Mouse (Mus musculus): Measurements from ENCODE around the gene Sprn. TPM values are rescaled to one million over a fixed set of nuclear protein-coding genes. Genes with fewer than 3 reads are reported as not detected.

Gene Sprn
- polyA plus RNA-seq (2017; shearing (Covaris generic)) = 1 to 10 TPM in 1 of 2 experiments, not detected in 1; 1.3 TPM

GRCm38 (mm10) chr7:140154218-140154927, at the start of gene Sprn:
Gene Sprn, minus strand, starts transcription at chr7:140154877.

GRCm38 (mm10) chr7:140172936-140173335, 18.3 kb upstream of the Sprn start, which contains the start of gene Olfr523:
Gene Olfr523, plus strand, starts transcription at chr7:140173217.

GRCm38 (mm10) chr7:140164664-140165063, 10.0 kb upstream of the Sprn start, which contains the start of gene Olfr522:
Gene Olfr522, minus strand, starts transcription at chr7:140164764.

GRCm38 (mm10) chr7:140137135-140138020, 17.3 kb downstream of the Sprn start, which contains the start of gene Mtg1:
Gene Mtg1, plus strand, starts transcription at chr7:140137564.

GRCm38 (mm10) chr7:140116329-140117054, 38.2 kb downstream of the Sprn start, which contains the start of gene Echs1:
Gene Echs1, minus strand, starts transcription at chr7:140116476.

GRCm38 (mm10) chr7:140115583-140116328, 38.9 kb downstream of the Sprn start, which contains the start of gene Paox:
Gene Paox, plus strand, starts transcription at chr7:140115799.

GRCm38 (mm10) chr7:140101993-140102860, 52.5 kb downstream of the Sprn start, which contains the start of gene Fuom:
Gene Fuom, minus strand, starts transcription at chr7:140102441.

Other genes with a start within 250 kb of the Sprn start
- gene Utf1, start 211.1 kb downstream of the Sprn start, polyA plus RNA-seq (2017; shearing (Covaris generic)) = 1 to 10 TPM; 5.4 to 9.6 TPM
- gene 6430531B16Rik, start 176.1 kb downstream of the Sprn start, polyA plus RNA-seq (2017; shearing (Covaris generic)) = 1 to 10 TPM in 1 of 2 experiments, under 1 TPM in 1; 0.39 to 1.9 TPM
- gene Adam8, start 162.3 kb downstream of the Sprn start, polyA plus RNA-seq (2017; shearing (Covaris generic)) = 10 to 100 TPM; 20.5 to 23.5 TPM
- 10 to 100 TPM; 54.6 to 56.9 TPM for gene Zfp511, start 118.5 kb downstream of the Sprn start, polyA plus RNA-seq (2017; shearing (Covaris generic))
- gene Tubgcp2, start 118.2 kb downstream of the Sprn start, polyA plus RNA-seq (2017; shearing (Covaris generic)) = 10 to 100 TPM; 30.8 to 44.8 TPM
- gene Msx3, start 105.8 kb downstream of the Sprn start, polyA plus RNA-seq (2017; shearing (Covaris generic)) = under 1 TPM in 1 of 2 experiments, not detected in 1; 0.43 TPM
- under 1 TPM; 0.13 to 0.23 TPM for gene Caly, start 72.3 kb downstream of the Sprn start, polyA plus RNA-seq (2017; shearing (Covaris generic))
- 1 to 10 TPM in 1 of 2 experiments, not detected in 1; 1.2 TPM for gene Prap1, start 61.5 kb downstream of the Sprn start, polyA plus RNA-seq (2017; shearing (Covaris generic))
- 10 to 100 TPM; 12.4 to 13.2 TPM for gene Fuom, start 52.4 kb downstream of the Sprn start, polyA plus RNA-seq (2017; shearing (Covaris generic))
- 1 to 10 TPM; 4.2 to 4.9 TPM for gene Paox, start 39.1 kb downstream of the Sprn start, polyA plus RNA-seq (2017; shearing (Covaris generic))
- gene Echs1, start 38.4 kb downstream of the Sprn start, polyA plus RNA-seq (2017; shearing (Covaris generic)) = 10 to 100 TPM; 55.3 to 64.6 TPM
- 10 to 100 TPM; 31.9 to 43.1 TPM for gene Mtg1, start 17.3 kb downstream of the Sprn start, polyA plus RNA-seq (2017; shearing (Covaris generic))
- gene Olfr522, start 9.9 kb upstream of the Sprn start, polyA plus RNA-seq (2017; shearing (Covaris generic)) = under 1 TPM; 0.42 to 0.65 TPM
- gene Olfr523, start 18.3 kb upstream of the Sprn start, polyA plus RNA-seq (2017; shearing (Covaris generic)) = not detected
- gene Olfr524, start 51.1 kb upstream of the Sprn start, polyA plus RNA-seq (2017; shearing (Covaris generic)) = under 1 TPM; 0.09 to 0.12 TPM
- 1 to 10 TPM in 1 of 2 experiments, under 1 TPM in 1; 0.06 to 1.2 TPM for gene Cd163l1, start 63.4 kb upstream of the Sprn start, polyA plus RNA-seq (2017; shearing (Covaris generic))
- 10 to 100 TPM in 1 of 2 experiments, under 1 TPM in 1; 0.19 to 12.3 TPM for gene 5830411N06Rik, start 92.4 kb upstream of the Sprn start, polyA plus RNA-seq (2017; shearing (Covaris generic))
- 1 to 10 TPM in 1 of 2 experiments, under 1 TPM in 1; 0.36 to 1.1 TPM for gene Olfr525, start 166.0 kb upstream of the Sprn start, polyA plus RNA-seq (2017; shearing (Covaris generic))
- not detected for gene Olfr527, start 179.1 kb upstream of the Sprn start, polyA plus RNA-seq (2017; shearing (Covaris generic))
- under 1 TPM; 0.30 to 0.80 TPM for gene Olfr60, start 206.8 kb upstream of the Sprn start, polyA plus RNA-seq (2017; shearing (Covaris generic))
- gene Olfr530, start 221.5 kb upstream of the Sprn start, polyA plus RNA-seq (2017; shearing (Covaris generic)) = under 1 TPM in 1 of 2 experiments, not detected in 1; 0.76 TPM
- under 1 TPM; 0.05 to 0.76 TPM for gene Olfr531, start 248.0 kb upstream of the Sprn start, polyA plus RNA-seq (2017; shearing (Covaris generic))

Data from inflammation-experienced regulatory T-cells (primary cell).